Mouse (Mus musculus): ENCODE measurements around the gene Nkx2-3. TPM values are rescaled to one million over a fixed set of nuclear protein-coding genes. Genes with fewer than 3 reads are reported as not detected.

Gene Nkx2-3
- polyA plus RNA-seq (2015; fragmentation: Nextera tagmentation; extraction: Ambion mirVana) = 18.4 and 26.4 TPM in 2 replicates

GRCm38 (mm10) chr19:43612051-43612450, at the start of gene Nkx2-3:
Gene Nkx2-3 (plus strand): TSS chr19:43612325.

Other genes starting within 250 kb of the Nkx2-3 start
- gene Hpse2, start 224.0 kb upstream of the Nkx2-3 start, polyA plus RNA-seq (2015; fragmentation: Nextera tagmentation; extraction: Ambion mirVana) = 0.06 TPM in 1 of 2 replicates, not detected in the other
- 0.15 and 0.22 TPM in 2 replicates for gene Cnnm1, start 171.9 kb upstream of the Nkx2-3 start, polyA plus RNA-seq (2015; fragmentation: Nextera tagmentation; extraction: Ambion mirVana)
- 17.0 and 17.7 TPM in 2 replicates for gene Got1, start 87.7 kb upstream of the Nkx2-3 start, polyA plus RNA-seq (2015; fragmentation: Nextera tagmentation; extraction: Ambion mirVana)
- gene Slc25a28, start 62.6 kb downstream of the Nkx2-3 start, polyA plus RNA-seq (2015; fragmentation: Nextera tagmentation; extraction: Ambion mirVana) = 14.4 and 16.7 TPM in 2 replicates
- gene Entpd7, start 77.3 kb downstream of the Nkx2-3 start, polyA plus RNA-seq (2015; fragmentation: Nextera tagmentation; extraction: Ambion mirVana) = 4.4 and 5.3 TPM in 2 replicates
- gene Cutc, start 140.7 kb downstream of the Nkx2-3 start, polyA plus RNA-seq (2015; fragmentation: Nextera tagmentation; extraction: Ambion mirVana) = 15.1 and 15.6 TPM in 2 replicates
- 6.0 and 7.8 TPM in 2 replicates for gene Cox15, start 140.7 kb downstream of the Nkx2-3 start, polyA plus RNA-seq (2015; fragmentation: Nextera tagmentation; extraction: Ambion mirVana)
- gene Abcc2, start 169.9 kb downstream of the Nkx2-3 start, polyA plus RNA-seq (2015; fragmentation: Nextera tagmentation; extraction: Ambion mirVana) = 0.08 and 0.18 TPM in 2 replicates

Measured in spleen, postnatal 0 days (tissue).